Mouse (Mus musculus) lung, postnatal 0 days (tissue): ENCODE measurements around the gene Gfra1.

Experiments
- CTCF ChIP-seq: IDR thresholded peaks from 2 replicates; pipeline ENCODE4 v1.5.1; 2016; ENCODE audit warnings: antibody characterized with exemption, mild to moderate bottlenecking
- EP300 ChIP-seq: IDR thresholded peaks from 2 replicates; pipeline ENCODE4 v1.6.1; 2016; ENCODE audit warnings: antibody characterized with exemption, mild to moderate bottlenecking, control low read depth

DNA sequence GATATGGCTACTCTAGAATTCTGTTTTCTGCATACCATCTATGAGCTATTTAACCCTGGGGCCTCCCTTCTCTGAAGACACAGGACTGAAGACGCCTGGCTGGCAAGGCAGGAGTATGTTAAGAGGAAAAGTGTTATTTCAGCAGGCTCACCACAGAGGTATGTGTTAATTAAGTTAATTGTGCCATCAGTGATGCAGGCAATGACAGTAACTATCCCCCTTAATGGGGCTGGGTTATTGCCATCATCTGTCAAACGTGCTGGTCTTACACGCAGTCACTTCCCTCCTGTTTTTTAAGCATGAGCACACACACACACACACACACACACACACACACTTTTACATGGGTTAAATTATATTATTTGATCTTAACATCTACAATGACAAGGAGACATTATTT, 8.0 kb upstream of the Gfra1 start:
- no peak for TF ChIP-seq CTCF
- no peak for TF ChIP-seq EP300
